Mouse (Mus musculus) lung, embryonic 14.5 days (tissue): ENCODE measurements around the gene Cfap57. TPM values are rescaled to one million over a fixed set of nuclear protein-coding genes. Genes with fewer than 3 reads are reported as not detected.

ENCODE experiments used
- ATAC-seq: fragments of 200-750 bp; cut with Nextera tagmentation; 2 replicates; pipeline ENCODE4 v1.8.0; 2017; ENCODE audit warnings: mild to moderate bottlenecking, moderate TSS enrichment, moderate library complexity; ENCODE audit not compliant: insufficient read depth
- DNase-seq: peaks from one replicate; pipeline ENCODE4 v3.0.0-alpha.2; 2015
- H3K27ac ChIP-seq: fragments of 300-500 bp; sonication (generic); 2 replicates; pipeline ENCODE4 v1.5.1; 2014; ENCODE audit warnings: low read depth, mild to moderate bottlenecking, moderate library complexity
- H3K27me3 ChIP-seq: fragments of 300-500 bp; sonication (generic); 2 replicates; pipeline ENCODE4 v1.6.1; 2014; ENCODE audit warnings: low read length, control low read depth; ENCODE audit not compliant: insufficient read depth
- H3K36me3 ChIP-seq: fragments of 300-500 bp; sonication (generic); 2 replicates; pipeline ENCODE4 v1.6.1; 2014; ENCODE audit warnings: control low read depth; ENCODE audit not compliant: insufficient read depth
- H3K4me1 ChIP-seq: fragments of 300-500 bp; sonication (generic); 2 replicates; pipeline ENCODE4 v1.6.1; 2014; ENCODE audit warnings: antibody characterized with exemption, control low read depth; ENCODE audit not compliant: insufficient read depth
- H3K4me2 ChIP-seq: fragments of 300-500 bp; sonication (generic); 2 replicates; pipeline ENCODE4 v1.6.1; 2014; ENCODE audit warnings: mild to moderate bottlenecking
- H3K4me3 ChIP-seq: fragments of 300-500 bp; sonication (generic); 2 replicates; pipeline ENCODE4 v1.5.1; 2014; ENCODE audit warnings: low read depth, low read length
- H3K9ac ChIP-seq: fragments of 300-500 bp; sonication (generic); 2 replicates; pipeline ENCODE4 v1.6.1; 2014
- H3K9me3 ChIP-seq: fragments of 300-500 bp; sonication (generic); 2 replicates; pipeline ENCODE4 v1.6.1; 2016; ENCODE audit warnings: low read depth, low read length, control low read depth
- CTCF ChIP-seq: IDR thresholded peaks from 2 replicates; pipeline ENCODE4 v1.5.1; 2016; ENCODE audit warnings: antibody characterized with exemption, low read depth
- WGBS: fragments of 180-500 bp; shearing (Covaris S2); extraction: QIAGEN DNeasy Blood & Tissue Kit; methylation state at CpG from one replicate; pipeline ENCODE4 v1.1.7; 2014; 5-methylcytosine and 5-hydroxymethylcytosine counted together
- polyA plus RNA-seq: library from polyadenylated mRNA; unstranded; fragments of >200 nt; fragmentation: Nextera tagmentation; extraction: Ambion mirVana; gene quantifications from 2 replicates; pipeline ENCODE4 v1.2.1, GENCODE M21; 2014

The Cfap57 gene
- polyA plus RNA-seq, 1 experiment from 2014 or later, result 0.12 TPM

DNA sequence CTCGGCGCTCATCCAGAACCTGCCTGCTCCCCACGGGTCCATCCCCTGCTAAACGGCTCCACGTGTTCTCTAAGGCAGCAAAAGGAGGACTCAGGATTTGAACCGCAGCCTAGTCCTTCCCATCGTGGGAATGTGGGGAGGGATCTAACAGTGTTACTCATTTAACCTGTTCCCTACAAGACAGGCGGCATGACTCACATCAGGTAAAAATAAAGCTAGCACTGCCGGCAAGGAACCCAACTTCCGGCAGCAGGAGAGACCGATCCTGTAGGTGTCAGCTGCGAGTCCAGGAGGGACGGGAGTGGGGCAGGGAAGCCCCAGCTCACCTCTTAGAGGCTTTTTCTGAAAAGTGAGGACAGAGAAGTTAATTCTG is 77.4 kb downstream of the Cfap57 start:
- peak; percentile 30; the same call in 1 of the 2 replicates for ATAC-seq
- no peak for TF ChIP-seq CTCF
- Histone ChIP-seq H3K4me2 (peak overlapping the region; percentile 61), H3K4me1 (no peaks in the 10 kb centered on the region), H3K36me3 (no peaks in the 10 kb centered on the region), H3K27ac (peak overlapping the region; percentile 86), H3K9me3 (no peaks in the 10 kb centered on the region), H3K27me3 (no peaks in the 10 kb centered on the region), H3K9ac (peak overlapping the region; percentile 17; the same call in 1 of the 2 replicates), H3K4me3 (peak overlapping the region; percentile 33)
- WGBS, result 11% methylated on average over 13 of the region's 13 CpGs
- peak; percentile 43 for DNase-seq

DNA sequence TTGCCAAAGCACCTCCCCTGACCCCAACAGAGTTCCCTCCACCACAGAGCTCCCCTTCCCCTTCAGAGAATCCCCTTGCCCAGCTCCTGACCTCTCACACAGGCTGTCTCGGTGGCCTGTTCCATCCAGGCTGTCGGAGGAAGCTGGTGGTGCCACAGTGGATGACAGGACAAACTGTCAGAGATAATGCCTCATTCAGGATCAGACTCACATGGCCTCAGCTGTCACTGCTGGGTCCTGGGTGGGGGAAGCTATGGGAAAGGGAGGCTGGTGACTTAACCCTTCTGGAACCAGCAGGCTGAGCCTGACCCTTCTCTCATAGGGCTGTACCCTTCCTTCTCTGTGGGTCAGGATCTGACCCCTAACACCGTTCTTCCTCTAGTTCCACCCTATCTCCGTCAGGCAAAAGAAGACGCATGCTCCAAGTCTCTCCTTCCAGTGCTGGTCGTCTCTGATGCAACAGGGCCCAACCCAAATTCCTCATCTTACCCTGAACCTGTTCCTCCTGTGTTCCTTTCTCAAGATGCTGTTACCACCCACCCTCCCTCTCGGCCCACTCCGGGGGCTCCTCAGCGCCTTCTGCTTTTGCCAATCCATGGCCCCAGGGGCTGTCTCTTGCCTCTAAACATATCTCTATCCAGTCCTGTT is 77.9 kb downstream of the Cfap57 start:
- Histone ChIP-seq H3K4me2 (peak overlapping the region; percentile 61), H3K9me3 (no peaks in the 10 kb centered on the region), H3K27me3 (no peaks in the 10 kb centered on the region), H3K9ac (peak overlapping the region; percentile 17; the same call in 1 of the 2 replicates), H3K4me3 (peak overlapping the region; percentile 33), H3K36me3 (no peaks in the 10 kb centered on the region), H3K4me1 (no peaks in the 10 kb centered on the region), H3K27ac (peak overlapping the region; percentile 86; the same call in 1 of the 2 replicates)
- ATAC-seq (no peak), DNase-seq (no peak)
- 39% methylated on average over 9 of the region's 9 CpGs for WGBS
- TF ChIP-seq CTCF, result no peak

- WGBS, result 33% methylated on average over 10 of the region's 10 CpGs
These were observed 80.7 kb downstream of the Cfap57 start for GRCm38 (mm10) chr4:118539904-118540303.

DNA sequence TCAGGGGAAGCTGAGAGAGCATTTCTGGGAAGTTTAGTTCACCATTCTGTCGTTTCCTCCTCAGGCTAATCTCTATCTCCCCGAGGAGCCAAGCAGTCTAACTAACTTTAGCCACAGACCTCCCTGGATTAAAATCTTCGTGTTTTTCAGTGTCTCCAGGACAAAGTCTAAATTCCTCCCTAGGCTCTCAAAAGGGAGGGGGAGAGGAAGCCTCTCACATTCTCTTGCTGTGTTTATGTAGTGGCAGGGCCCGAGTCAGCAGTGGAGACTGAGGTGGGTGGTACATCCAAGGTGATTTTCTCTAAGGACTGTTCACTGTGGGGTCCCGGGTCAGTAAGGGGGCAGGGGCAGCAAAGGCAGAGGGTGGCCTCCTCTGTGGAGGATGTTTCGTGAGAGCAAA is 82.8 kb downstream of the Cfap57 start:
- Histone ChIP-seq H3K27ac (no peak overlapping the region), H3K27me3 (no peaks in the 10 kb centered on the region), H3K4me2 (no peak overlapping the region), H3K9ac (no peak overlapping the region), H3K9me3 (no peaks in the 10 kb centered on the region), H3K4me3 (no peak overlapping the region), H3K4me1 (no peaks in the 10 kb centered on the region), H3K36me3 (no peaks in the 10 kb centered on the region)
- TF ChIP-seq CTCF, result no peak
- ATAC-seq (no peak), DNase-seq (no peak)
- WGBS, result 26% methylated on average over 6 of the region's 6 CpGs

More at GRCm38 (mm10) chr4:118539904-118540303, 80.7 kb downstream of the Cfap57 start:
- Histone ChIP-seq H3K27ac (no peak overlapping the region), H3K9me3 (no peaks in the 10 kb centered on the region), H3K4me3 (no peak overlapping the region), H3K27me3 (no peaks in the 10 kb centered on the region), H3K4me1 (no peaks in the 10 kb centered on the region), H3K9ac (no peak overlapping the region), H3K36me3 (no peaks in the 10 kb centered on the region), H3K4me2 (no peak overlapping the region)
- ATAC-seq (no peak), DNase-seq (no peak)
- TF ChIP-seq CTCF, result no peak

GRCm38 (mm10) chr4:118535610-118536009 is 85.0 kb downstream of the Cfap57 start:
- Histone ChIP-seq H3K4me3 (no peak overlapping the region), H3K4me2 (no peak overlapping the region), H3K9ac (no peak overlapping the region), H3K27ac (no peak overlapping the region), H3K36me3 (no peaks in the 10 kb centered on the region), H3K4me1 (no peaks in the 10 kb centered on the region), H3K27me3 (no peaks in the 10 kb centered on the region), H3K9me3 (no peaks in the 10 kb centered on the region)
- DNase-seq (no peak), ATAC-seq (no peak)
- TF ChIP-seq CTCF, result no peak
- 81% methylated on average over 6 of the region's 6 CpGs for WGBS

DNA sequence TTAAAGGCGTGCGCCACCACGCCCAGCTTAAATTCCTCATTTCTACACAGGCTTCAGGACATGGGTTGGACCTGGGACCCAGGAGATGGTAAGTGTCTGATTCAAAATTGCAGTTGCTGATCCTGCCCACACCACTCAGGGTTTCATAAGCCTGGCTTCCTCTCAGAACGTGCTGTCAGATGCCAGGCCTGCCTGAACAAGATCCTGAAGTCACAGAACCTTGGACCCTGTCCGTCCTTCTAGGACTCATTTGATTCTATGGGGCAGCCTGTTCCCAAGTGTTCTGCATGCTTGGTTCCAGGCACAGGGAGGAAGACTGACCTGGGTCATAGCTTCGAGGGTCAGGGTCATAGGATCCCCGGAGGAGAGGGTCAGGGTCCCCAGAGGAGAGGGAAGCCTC is 87.0 kb downstream of the Cfap57 start:
- Histone ChIP-seq H3K9me3 (no peaks in the 10 kb centered on the region), H3K4me3 (no peak overlapping the region), H3K36me3 (no peaks in the 10 kb centered on the region), H3K27ac (no peak overlapping the region), H3K4me1 (no peaks in the 10 kb centered on the region), H3K4me2 (no peak overlapping the region), H3K27me3 (no peaks in the 10 kb centered on the region), H3K9ac (no peak overlapping the region)
- WGBS, result 80% methylated on average over 7 of the region's 7 CpGs
- ATAC-seq (no peak), DNase-seq (no peak)
- TF ChIP-seq CTCF, result no peak

DNA sequence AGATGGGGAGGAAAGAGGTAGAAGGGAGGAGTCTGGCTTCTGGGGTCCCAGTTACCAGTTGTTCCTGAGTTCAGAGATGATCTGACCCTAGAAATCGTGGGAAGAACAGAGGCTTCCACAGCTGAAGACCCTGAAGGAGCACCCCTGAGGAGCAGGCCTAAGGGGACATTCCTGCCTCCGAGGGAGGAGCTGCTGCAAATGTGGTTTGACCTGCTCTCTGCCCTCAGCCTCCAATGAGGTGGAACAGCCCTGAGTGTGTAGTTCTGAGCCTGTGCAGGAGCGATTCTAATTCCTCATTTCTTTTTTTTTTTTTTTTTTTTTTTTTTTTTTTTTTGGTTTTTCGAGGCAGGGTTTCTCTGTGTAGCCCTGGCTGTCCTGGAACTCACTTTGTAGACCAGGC is 87.4 kb downstream of the Cfap57 start:
- Histone ChIP-seq H3K27ac (no peak overlapping the region), H3K27me3 (no peaks in the 10 kb centered on the region), H3K36me3 (no peaks in the 10 kb centered on the region), H3K9ac (no peak overlapping the region), H3K4me2 (no peak overlapping the region), H3K4me3 (no peak overlapping the region), H3K9me3 (no peaks in the 10 kb centered on the region), H3K4me1 (no peaks in the 10 kb centered on the region)
- TF ChIP-seq CTCF, result no peak
- no peak for DNase-seq
- WGBS, result 64% methylated on average over 3 of the region's 4 CpGs
- ATAC-seq, result no peak
